Mouse (Mus musculus): ENCODE data around the gene Syce2. TPM values are rescaled to one million over a fixed set of nuclear protein-coding genes. Genes with fewer than 3 reads are reported as not detected.

The Syce2 gene
- 458 TPM for polyA plus RNA-seq (2014; fragmentation: Illumina TruSeq; extraction: RNeasy Lipid Tissue Mini Kit (QIAGEN cat#74804); ENCODE audit: low read depth, low replicate concordance)

DNA sequence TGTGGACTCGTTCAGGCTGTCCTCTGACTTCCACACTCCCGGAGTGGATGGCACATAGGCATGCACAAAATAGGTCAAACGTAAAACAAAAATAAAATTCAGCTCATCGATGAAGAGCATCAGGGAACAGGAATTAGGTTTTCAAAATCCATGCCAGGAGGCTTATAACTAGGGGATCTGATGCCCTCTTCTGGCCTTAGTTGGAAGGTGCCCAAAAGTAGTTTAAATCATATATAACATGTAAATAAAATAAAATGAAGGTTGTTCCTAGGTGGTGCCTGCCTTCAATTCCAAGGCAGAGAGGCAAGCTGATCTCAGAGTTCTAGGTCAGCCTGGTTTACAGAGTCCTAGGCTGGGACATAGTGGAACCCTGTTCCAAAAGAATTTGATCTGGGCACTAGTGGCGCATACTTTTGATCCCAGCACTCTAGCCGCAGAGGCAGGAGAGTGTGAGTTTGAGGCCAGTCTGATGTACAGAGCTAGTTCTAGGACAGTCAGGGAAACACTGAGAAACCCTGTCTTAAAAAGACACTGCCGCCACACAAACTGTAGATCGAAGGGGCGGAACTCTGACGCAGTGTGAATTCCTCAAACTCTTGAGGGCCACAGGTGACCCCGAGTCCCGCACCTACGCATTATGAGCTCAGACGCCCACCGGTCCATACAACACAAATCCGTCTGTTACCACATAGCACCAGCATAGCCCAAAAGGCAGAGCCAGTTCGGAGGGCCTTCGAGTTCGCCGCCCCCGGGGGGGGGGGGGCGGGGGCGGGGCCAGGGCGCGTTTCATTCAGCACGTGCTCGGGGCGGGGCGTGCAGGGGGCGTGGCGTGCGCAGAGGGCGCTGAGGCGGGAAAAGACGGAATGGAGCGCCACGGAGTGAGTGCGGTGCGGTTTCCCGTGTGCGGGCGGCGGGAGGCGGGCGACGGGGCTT lies at the start of gene Syce2:
Gene Syce2, plus strand, starts transcription at position 736 of the 933 bp plus-strand sequence.

DNA sequence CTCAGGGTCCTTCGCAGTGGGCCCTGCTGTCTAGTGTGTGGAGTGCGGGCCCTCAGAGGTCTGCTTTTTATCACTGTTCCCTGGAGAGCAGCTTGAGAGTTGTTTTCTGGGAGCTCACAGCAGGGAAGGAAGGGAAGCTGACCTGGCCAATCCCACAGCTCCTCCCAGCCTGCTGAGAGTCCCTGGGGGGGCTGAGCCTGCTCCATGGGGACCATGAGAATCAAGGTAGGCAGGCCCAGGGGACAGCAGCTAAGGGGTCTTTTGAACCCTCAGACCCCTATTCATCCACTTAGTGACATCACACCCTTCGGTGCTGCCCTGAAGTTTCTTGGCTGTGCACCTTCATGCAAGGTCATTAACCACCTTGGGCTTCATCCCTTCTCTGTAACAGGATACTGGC lies 49.2 kb upstream of the Syce2 start, which contains the start of gene Dand5:
Gene Dand5, minus strand, starts transcription at position 101 of the 400 bp plus-strand sequence.

DNA sequence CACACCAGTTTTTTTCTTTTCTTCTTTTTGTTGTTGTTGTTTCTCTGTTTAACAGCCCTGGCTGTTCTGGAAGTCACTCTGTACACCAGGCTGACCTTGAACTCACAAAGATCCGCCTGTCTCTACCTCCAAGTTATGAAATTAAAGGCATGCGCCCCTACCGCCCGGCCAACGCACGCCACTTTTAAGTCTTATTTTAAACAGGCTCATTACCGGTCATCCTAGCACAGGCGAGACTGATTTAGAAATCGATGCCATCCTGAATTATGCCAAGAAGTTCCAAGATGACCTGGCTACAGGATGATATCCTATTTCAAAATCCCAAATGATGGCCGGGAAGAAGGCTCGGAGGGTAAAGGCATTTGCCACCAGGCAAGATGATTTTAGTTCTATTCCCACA lies 40.4 kb upstream of the Syce2 start, which contains the start of gene Gadd45gip1:
Gene Gadd45gip1, plus strand, starts transcription at position 33 of the 400 bp plus-strand sequence.

GRCm38 (mm10) chr8:84840248-84840999 lies 31.5 kb upstream of the Syce2 start, which contains the start of gene Rad23a:
Gene Rad23a, minus strand, starts transcription at chr8:84840665.

GRCm38 (mm10) chr8:84846722-84847572 lies 25.0 kb upstream of the Syce2 start, which contains the start of gene Calr:
Gene Calr, minus strand, starts transcription at chr8:84846934.

GRCm38 (mm10) chr8:84856864-84857441 lies 15.0 kb upstream of the Syce2 start, which contains the start of gene Farsa:
Gene Farsa, plus strand, starts transcription at chr8:84856989.

GRCm38 (mm10) chr8:84893709-84894134 lies 21.8 kb downstream of the Syce2 start, which contains the start of gene Gcdh:
Gene Gcdh, minus strand, starts transcription at chr8:84893921.

DNA sequence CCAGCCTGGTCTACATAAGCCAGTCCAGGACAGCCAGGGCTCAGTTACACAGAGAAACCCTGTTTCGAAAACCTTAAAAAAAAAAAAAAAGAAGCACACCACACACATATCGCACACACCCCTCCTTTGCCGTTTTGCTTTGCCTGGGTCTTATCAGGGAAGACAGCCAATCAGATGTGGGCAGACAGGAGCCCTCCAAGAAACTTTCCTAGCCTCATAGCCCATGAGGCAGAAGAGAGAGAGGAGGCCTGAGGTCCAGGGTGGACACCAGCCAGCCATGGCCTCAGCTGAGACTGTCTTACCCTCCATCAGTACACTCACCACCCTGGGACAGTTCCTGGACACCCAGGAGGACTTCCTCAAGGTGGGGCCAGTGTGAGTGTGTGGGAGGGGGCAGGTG lies 29.8 kb downstream of the Syce2 start, which contains the start of gene Klf1:
Gene Klf1, plus strand, starts transcription at position 177 of the 400 bp plus-strand sequence.

GRCm38 (mm10) chr8:84908421-84909161 lies 36.7 kb downstream of the Syce2 start, which contains the start of gene Dnase2a:
Gene Dnase2a, plus strand, starts transcription at chr8:84908560.

GRCm38 (mm10) chr8:84936962-84937546 lies 65.1 kb downstream of the Syce2 start, which contains the start of gene Mast1:
Gene Mast1, minus strand, starts transcription at chr8:84937359.

Other genes starting within 250 kb of the Syce2 start
- 0.22 TPM for gene Ier2, start 209.3 kb upstream of the Syce2 start, polyA plus RNA-seq (2014; fragmentation: Illumina TruSeq; extraction: RNeasy Lipid Tissue Mini Kit (QIAGEN cat#74804); ENCODE audit: low read depth, low replicate concordance)
- 21.0 TPM for gene Trmt1, start 185.8 kb upstream of the Syce2 start, polyA plus RNA-seq (2014; fragmentation: Illumina TruSeq; extraction: RNeasy Lipid Tissue Mini Kit (QIAGEN cat#74804); ENCODE audit: low read depth, low replicate concordance)
- 1.1 TPM for gene Nacc1, start 184.2 kb upstream of the Syce2 start, polyA plus RNA-seq (2014; fragmentation: Illumina TruSeq; extraction: RNeasy Lipid Tissue Mini Kit (QIAGEN cat#74804); ENCODE audit: low read depth, low replicate concordance)
- gene Lyl1, start 170.7 kb upstream of the Syce2 start, polyA plus RNA-seq (2014; fragmentation: Illumina TruSeq; extraction: RNeasy Lipid Tissue Mini Kit (QIAGEN cat#74804); ENCODE audit: low read depth, low replicate concordance), result not detected
- not detected for gene G430095P16Rik, start 149.1 kb upstream of the Syce2 start, polyA plus RNA-seq (2014; fragmentation: Illumina TruSeq; extraction: RNeasy Lipid Tissue Mini Kit (QIAGEN cat#74804); ENCODE audit: low read depth, low replicate concordance)
- gene Nfix, start 71.8 kb upstream of the Syce2 start, polyA plus RNA-seq (2014; fragmentation: Illumina TruSeq; extraction: RNeasy Lipid Tissue Mini Kit (QIAGEN cat#74804); ENCODE audit: low read depth, low replicate concordance), result 1.3 TPM
- gene Dand5, start 49.3 kb upstream of the Syce2 start, polyA plus RNA-seq (2014; fragmentation: Illumina TruSeq; extraction: RNeasy Lipid Tissue Mini Kit (QIAGEN cat#74804); ENCODE audit: low read depth, low replicate concordance), result 21.7 TPM
- 0.55 TPM for gene Gadd45gip1, start 40.6 kb upstream of the Syce2 start, polyA plus RNA-seq (2014; fragmentation: Illumina TruSeq; extraction: RNeasy Lipid Tissue Mini Kit (QIAGEN cat#74804); ENCODE audit: low read depth, low replicate concordance)
- gene Rad23a, start 31.4 kb upstream of the Syce2 start, polyA plus RNA-seq (2014; fragmentation: Illumina TruSeq; extraction: RNeasy Lipid Tissue Mini Kit (QIAGEN cat#74804); ENCODE audit: low read depth, low replicate concordance), result 7.1 TPM
- 720 TPM for gene Calr, start 25.2 kb upstream of the Syce2 start, polyA plus RNA-seq (2014; fragmentation: Illumina TruSeq; extraction: RNeasy Lipid Tissue Mini Kit (QIAGEN cat#74804); ENCODE audit: low read depth, low replicate concordance)
- 6.7 TPM for gene Farsa, start 15.1 kb upstream of the Syce2 start, polyA plus RNA-seq (2014; fragmentation: Illumina TruSeq; extraction: RNeasy Lipid Tissue Mini Kit (QIAGEN cat#74804); ENCODE audit: low read depth, low replicate concordance)
- 3.6 TPM for gene Gcdh, start 21.8 kb downstream of the Syce2 start, polyA plus RNA-seq (2014; fragmentation: Illumina TruSeq; extraction: RNeasy Lipid Tissue Mini Kit (QIAGEN cat#74804); ENCODE audit: low read depth, low replicate concordance)
- gene Klf1, start 29.8 kb downstream of the Syce2 start, polyA plus RNA-seq (2014; fragmentation: Illumina TruSeq; extraction: RNeasy Lipid Tissue Mini Kit (QIAGEN cat#74804); ENCODE audit: low read depth, low replicate concordance), result 0.22 TPM
- gene Dnase2a, start 36.4 kb downstream of the Syce2 start, polyA plus RNA-seq (2014; fragmentation: Illumina TruSeq; extraction: RNeasy Lipid Tissue Mini Kit (QIAGEN cat#74804); ENCODE audit: low read depth, low replicate concordance), result 1.5 TPM
- gene Mast1, start 65.2 kb downstream of the Syce2 start, polyA plus RNA-seq (2014; fragmentation: Illumina TruSeq; extraction: RNeasy Lipid Tissue Mini Kit (QIAGEN cat#74804); ENCODE audit: low read depth, low replicate concordance), result not detected
- gene Rtbdn, start 74.9 kb downstream of the Syce2 start, polyA plus RNA-seq (2014; fragmentation: Illumina TruSeq; extraction: RNeasy Lipid Tissue Mini Kit (QIAGEN cat#74804); ENCODE audit: low read depth, low replicate concordance), result not detected
- not detected for gene Gm49661, start 97.3 kb downstream of the Syce2 start, polyA plus RNA-seq (2014; fragmentation: Illumina TruSeq; extraction: RNeasy Lipid Tissue Mini Kit (QIAGEN cat#74804); ENCODE audit: low read depth, low replicate concordance)
- gene Prdx2, start 97.5 kb downstream of the Syce2 start, polyA plus RNA-seq (2014; fragmentation: Illumina TruSeq; extraction: RNeasy Lipid Tissue Mini Kit (QIAGEN cat#74804); ENCODE audit: low read depth, low replicate concordance), result 15.6 TPM
- gene Rnaseh2a, start 97.7 kb downstream of the Syce2 start, polyA plus RNA-seq (2014; fragmentation: Illumina TruSeq; extraction: RNeasy Lipid Tissue Mini Kit (QIAGEN cat#74804); ENCODE audit: low read depth, low replicate concordance), result 87.9 TPM
- not detected for gene Junb, start 106.6 kb downstream of the Syce2 start, polyA plus RNA-seq (2014; fragmentation: Illumina TruSeq; extraction: RNeasy Lipid Tissue Mini Kit (QIAGEN cat#74804); ENCODE audit: low read depth, low replicate concordance)
- gene Hook2, start 118.5 kb downstream of the Syce2 start, polyA plus RNA-seq (2014; fragmentation: Illumina TruSeq; extraction: RNeasy Lipid Tissue Mini Kit (QIAGEN cat#74804); ENCODE audit: low read depth, low replicate concordance), result 14.0 TPM
- gene Best2, start 142.4 kb downstream of the Syce2 start, polyA plus RNA-seq (2014; fragmentation: Illumina TruSeq; extraction: RNeasy Lipid Tissue Mini Kit (QIAGEN cat#74804); ENCODE audit: low read depth, low replicate concordance), result not detected
- gene Asna1, start 153.2 kb downstream of the Syce2 start, polyA plus RNA-seq (2014; fragmentation: Illumina TruSeq; extraction: RNeasy Lipid Tissue Mini Kit (QIAGEN cat#74804); ENCODE audit: low read depth, low replicate concordance), result 16.5 TPM
- gene Trir, start 154.7 kb downstream of the Syce2 start, polyA plus RNA-seq (2014; fragmentation: Illumina TruSeq; extraction: RNeasy Lipid Tissue Mini Kit (QIAGEN cat#74804); ENCODE audit: low read depth, low replicate concordance), result 13.2 TPM
- 14.0 TPM for gene Tnpo2, start 164.8 kb downstream of the Syce2 start, polyA plus RNA-seq (2014; fragmentation: Illumina TruSeq; extraction: RNeasy Lipid Tissue Mini Kit (QIAGEN cat#74804); ENCODE audit: low read depth, low replicate concordance)
- 5.7 TPM for gene Fbxw9, start 187.9 kb downstream of the Syce2 start, polyA plus RNA-seq (2014; fragmentation: Illumina TruSeq; extraction: RNeasy Lipid Tissue Mini Kit (QIAGEN cat#74804); ENCODE audit: low read depth, low replicate concordance)
- not detected for gene Gm5741, start 195.9 kb downstream of the Syce2 start, polyA plus RNA-seq (2014; fragmentation: Illumina TruSeq; extraction: RNeasy Lipid Tissue Mini Kit (QIAGEN cat#74804); ENCODE audit: low read depth, low replicate concordance)
- 12.3 TPM for gene Dhps, start 199.6 kb downstream of the Syce2 start, polyA plus RNA-seq (2014; fragmentation: Illumina TruSeq; extraction: RNeasy Lipid Tissue Mini Kit (QIAGEN cat#74804); ENCODE audit: low read depth, low replicate concordance)
- 2.9 TPM for gene Wdr83os, start 208.6 kb downstream of the Syce2 start, polyA plus RNA-seq (2014; fragmentation: Illumina TruSeq; extraction: RNeasy Lipid Tissue Mini Kit (QIAGEN cat#74804); ENCODE audit: low read depth, low replicate concordance)
- 1.3 TPM for gene Wdr83, start 209.2 kb downstream of the Syce2 start, polyA plus RNA-seq (2014; fragmentation: Illumina TruSeq; extraction: RNeasy Lipid Tissue Mini Kit (QIAGEN cat#74804); ENCODE audit: low read depth, low replicate concordance)
- 3.9 TPM for gene Man2b1, start 211.2 kb downstream of the Syce2 start, polyA plus RNA-seq (2014; fragmentation: Illumina TruSeq; extraction: RNeasy Lipid Tissue Mini Kit (QIAGEN cat#74804); ENCODE audit: low read depth, low replicate concordance)

Measured in testis, adult 10 weeks (tissue).